Mouse (Mus musculus): ENCODE results near the gene 2310003L06Rik. TPM values are rescaled to one million over a fixed set of nuclear protein-coding genes. Genes with fewer than 3 reads are reported as not detected.

The 2310003L06Rik gene
- polyA plus RNA-seq, 1 experiment from 2014 or later = not detected

GRCm38 (mm10) chr5:88005241-88005640 is 36.0 kb downstream of the 2310003L06Rik start:
- Histone ChIP-seq H3K27me3 (ENCODE audit: control insufficient read depth, insufficient read depth, low read depth, low read length) (no peaks in the 10 kb centered on the region), H3K4me3 (ENCODE audit: low read depth, low read length) (no peak overlapping the region), H3K27ac (ENCODE audit: low read length) (no peak overlapping the region), H3K4me2 (ENCODE audit: low read length) (no peak overlapping the region), H3K4me1 (ENCODE audit: control insufficient read depth, insufficient read depth, low read length) (no peaks in the 10 kb centered on the region), H3K9me3 (replicated peaks; ENCODE audit: control insufficient read depth, low read length, poor library complexity, severe bottlenecking) (no peaks in the 10 kb centered on the region), H3K9ac (ENCODE audit: low read depth, low read length) (no peak overlapping the region), H3K36me3 (ENCODE audit: control insufficient read depth, insufficient read depth, low read length) (no peaks in the 10 kb centered on the region)
- no peak for ATAC-seq

Other genes starting within 250 kb of the 2310003L06Rik start
- not detected in 2 replicates for gene Csn1s2a, start 194.9 kb upstream of the 2310003L06Rik start, polyA plus RNA-seq (2015; fragmentation: Nextera tagmentation; extraction: Ambion mirVana)
- not detected in 2 replicates for gene Csn1s2b, start 161.4 kb upstream of the 2310003L06Rik start, polyA plus RNA-seq (2015; fragmentation: Nextera tagmentation; extraction: Ambion mirVana)
- gene Prr27, start 143.8 kb upstream of the 2310003L06Rik start, polyA plus RNA-seq (2015; fragmentation: Nextera tagmentation; extraction: Ambion mirVana) = not detected in 2 replicates
- gene Odam, start 84.4 kb upstream of the 2310003L06Rik start, polyA plus RNA-seq (2015; fragmentation: Nextera tagmentation; extraction: Ambion mirVana) = not detected in 2 replicates
- not detected in 2 replicates for gene Csn3, start 43.9 kb upstream of the 2310003L06Rik start, polyA plus RNA-seq (2015; fragmentation: Nextera tagmentation; extraction: Ambion mirVana)
- not detected in 2 replicates for gene Gm28434, start 58 bp downstream of the 2310003L06Rik start, polyA plus RNA-seq (2015; fragmentation: Nextera tagmentation; extraction: Ambion mirVana)
- gene Cabs1, start 10.0 kb downstream of the 2310003L06Rik start, polyA plus RNA-seq (2015; fragmentation: Nextera tagmentation; extraction: Ambion mirVana) = not detected in 2 replicates
- not detected in 2 replicates for gene Smr3a, start 33.1 kb downstream of the 2310003L06Rik start, polyA plus RNA-seq (2015; fragmentation: Nextera tagmentation; extraction: Ambion mirVana)
- gene Smr2, start 117.1 kb downstream of the 2310003L06Rik start, polyA plus RNA-seq (2015; fragmentation: Nextera tagmentation; extraction: Ambion mirVana) = not detected in 2 replicates
- not detected in 2 replicates for gene Gm11116, start 142.1 kb downstream of the 2310003L06Rik start, polyA plus RNA-seq (2015; fragmentation: Nextera tagmentation; extraction: Ambion mirVana)
- not detected in 2 replicates for gene Gm11115, start 184.6 kb downstream of the 2310003L06Rik start, polyA plus RNA-seq (2015; fragmentation: Nextera tagmentation; extraction: Ambion mirVana)